Mouse (Mus musculus) cerebellum, postnatal 14 days (tissue): Measurements from ENCODE around the gene Abr.

ENCODE experiments used
- DNase-seq, 2 experiments: peaks; one replicate each; pipeline ENCODE4 v3.0.0; 2021; ENCODE audit warnings: mixed read lengths in 2 of 2

Abr gene

DNA sequence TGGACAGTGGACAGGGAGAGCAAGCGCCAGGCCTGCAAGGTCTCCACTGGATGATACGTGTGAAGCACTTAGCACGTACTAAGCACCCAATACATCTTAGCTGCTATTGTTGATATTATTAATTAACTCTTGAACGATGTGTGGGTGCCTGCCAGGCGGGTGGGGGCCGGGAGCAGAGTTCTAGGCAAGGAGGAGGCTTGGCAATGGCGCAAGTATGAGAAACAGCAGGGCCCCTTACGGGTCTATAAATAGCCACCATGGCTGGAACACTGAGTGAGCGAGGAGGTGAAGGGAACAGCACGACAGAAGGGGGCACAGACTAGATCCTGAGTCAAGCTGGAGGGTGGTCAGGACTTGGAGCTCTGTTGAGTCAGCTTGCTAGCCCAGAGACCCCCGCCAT is 107.0 kb downstream of the Abr start:
- peak; percentile 53 for DNase-seq

- peak; percentile 36 to 45 for DNase-seq
These were observed 111.1 kb downstream of the Abr start for GRCm38 (mm10) chr11:76510977-76511376.

- peak; percentile 90 to 94 for DNase-seq
These were observed 112.1 kb downstream of the Abr start for GRCm38 (mm10) chr11:76509751-76510723.

- DNase-seq = no peak
These were observed 113.1 kb downstream of the Abr start for GRCm38 (mm10) chr11:76508831-76509595.

DNA sequence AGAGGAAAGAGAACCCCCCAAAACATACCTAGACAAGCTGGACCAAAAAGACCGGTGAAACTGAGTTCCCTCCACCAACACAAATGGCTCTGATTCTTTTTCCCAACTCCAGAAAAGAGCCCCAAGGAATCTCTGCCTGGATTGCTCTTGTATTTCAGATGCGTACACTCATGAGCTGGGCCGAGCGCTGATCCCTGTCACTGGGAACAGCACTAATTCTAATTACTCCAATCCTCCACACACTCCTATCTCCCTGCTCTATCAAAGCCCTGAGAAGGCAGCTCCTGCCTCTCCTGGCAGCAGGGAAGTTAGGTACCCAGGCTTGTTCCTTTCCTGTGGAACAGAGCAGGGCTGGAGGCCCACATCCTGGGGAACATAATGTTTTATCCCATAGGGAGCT is 114.0 kb downstream of the Abr start:
- DNase-seq = no peak

DNA sequence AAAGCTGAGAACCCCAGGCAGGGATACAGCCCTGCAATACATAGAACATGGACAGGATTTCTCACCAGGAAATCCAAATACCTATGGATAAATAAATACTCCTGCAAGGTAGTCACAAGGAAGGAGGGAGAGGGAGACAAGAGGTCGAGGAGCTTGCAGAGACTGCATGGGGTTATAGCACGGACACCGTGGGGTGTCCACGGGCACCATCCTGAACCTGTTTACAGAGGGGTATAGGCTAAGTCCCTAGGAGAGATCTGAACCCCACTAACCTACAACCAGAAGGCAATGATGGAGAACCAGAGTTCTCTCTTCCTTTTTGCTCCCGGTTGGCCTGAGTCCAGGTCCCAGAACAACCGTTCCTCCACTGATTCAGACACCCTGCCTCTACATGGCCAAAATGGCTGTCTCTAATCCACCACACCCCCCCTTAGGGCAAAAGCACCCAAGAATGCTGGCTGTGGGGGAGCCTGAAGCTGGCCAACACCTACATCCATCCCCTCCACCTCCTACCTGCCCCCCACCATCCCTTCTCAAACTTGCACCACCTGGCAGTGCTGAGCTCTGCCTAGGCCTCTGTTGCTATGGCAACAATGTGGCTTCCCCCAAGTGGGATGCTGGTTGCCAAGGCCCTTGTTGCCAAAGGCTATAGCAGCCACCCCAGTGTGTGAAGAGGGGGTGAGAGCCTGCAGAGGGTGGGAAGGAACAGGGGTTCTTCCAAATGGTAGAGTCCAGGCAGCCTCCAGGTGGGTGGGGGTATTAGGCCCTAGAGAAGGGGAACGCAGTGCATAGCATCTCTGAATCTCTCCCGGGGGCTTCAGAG is 114.6 kb downstream of the Abr start:
- peak; percentile 77 for DNase-seq

DNA sequence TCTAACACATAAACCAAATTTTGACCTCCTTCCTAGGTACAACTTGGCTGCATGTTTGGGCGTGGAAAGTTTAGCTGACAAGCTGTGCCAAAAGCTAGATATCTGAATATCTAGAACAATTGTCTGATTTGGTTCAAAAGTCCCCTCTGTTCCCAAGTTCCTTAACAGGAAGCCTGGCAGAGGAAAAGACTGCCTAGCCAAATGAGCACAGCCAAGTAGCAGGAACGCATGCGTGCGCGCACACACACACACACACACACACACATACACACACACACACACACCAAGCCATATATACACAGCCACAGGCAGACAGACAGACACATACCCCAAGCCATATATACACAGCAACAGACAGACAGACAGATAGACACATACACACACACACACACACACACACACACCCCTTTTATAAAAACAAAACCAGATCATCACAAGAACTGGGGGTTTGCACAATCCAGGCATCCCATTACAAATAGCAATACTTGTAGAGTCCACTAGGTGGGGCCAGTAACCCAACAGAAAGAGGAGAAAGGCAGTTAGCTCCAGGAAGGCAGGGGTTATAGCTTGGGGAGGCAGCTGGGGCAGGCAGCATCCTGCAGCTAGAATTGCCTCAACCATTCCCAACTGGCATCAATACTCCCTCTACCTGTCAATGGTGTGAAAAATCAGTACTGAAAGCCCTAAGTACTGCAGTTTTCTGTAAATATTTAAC is 115.4 kb downstream of the Abr start:
- peak; percentile 84 to 86 for DNase-seq

DNA sequence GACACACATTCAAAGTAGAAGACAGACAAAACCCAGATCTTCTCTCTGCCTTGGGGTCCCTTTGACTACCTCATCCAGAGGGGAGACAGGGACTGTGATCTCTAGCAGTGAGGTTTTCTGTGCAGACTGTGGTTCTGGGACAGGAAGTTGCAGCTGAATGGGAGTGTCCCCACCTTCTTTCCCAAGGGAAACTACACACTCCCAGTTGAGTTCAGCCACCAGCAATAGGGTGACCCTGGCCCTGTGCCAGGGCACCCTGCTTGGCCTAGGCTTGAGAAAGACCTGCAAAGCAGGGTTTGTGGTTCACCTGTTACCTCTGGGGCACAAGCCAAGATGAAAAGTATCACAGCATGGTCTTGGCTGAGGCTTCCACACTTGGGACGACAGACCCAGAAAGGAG is 117.0 kb downstream of the Abr start:
- peak in 1 of 2 experiments; percentile 48 for DNase-seq

DNA sequence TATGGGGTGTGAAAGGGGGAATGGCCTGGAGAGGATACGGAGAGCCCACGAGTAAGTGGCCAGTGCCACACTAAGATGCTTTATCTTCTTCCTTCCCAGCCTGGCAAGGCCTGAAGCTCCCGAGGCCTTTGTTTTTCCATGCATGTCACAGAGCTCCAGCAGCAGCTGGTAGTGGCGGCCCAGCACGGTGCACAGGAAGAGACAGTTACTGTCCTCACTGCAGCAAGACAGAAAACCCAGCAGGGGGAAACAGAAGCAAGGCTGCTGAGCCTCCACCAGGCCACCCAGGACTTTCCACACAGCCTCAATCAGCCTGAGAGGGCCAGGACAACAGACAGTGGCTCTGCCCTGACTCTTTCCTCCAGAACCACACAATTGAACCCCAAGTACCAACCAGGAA is 118.1 kb downstream of the Abr start:
- DNase-seq = no peak

GRCm38 (mm10) chr11:76499987-76500386 is 122.1 kb downstream of the Abr start:
- no peak for DNase-seq

- no peak for DNase-seq
These were observed 122.5 kb downstream of the Abr start for GRCm38 (mm10) chr11:76499564-76499963.

GRCm38 (mm10) chr11:76497769-76498152 is 124.4 kb downstream of the Abr start:
- DNase-seq = no peak

GRCm38 (mm10) chr11:76497066-76497768 is 124.9 kb downstream of the Abr start:
- no peak for DNase-seq

DNA sequence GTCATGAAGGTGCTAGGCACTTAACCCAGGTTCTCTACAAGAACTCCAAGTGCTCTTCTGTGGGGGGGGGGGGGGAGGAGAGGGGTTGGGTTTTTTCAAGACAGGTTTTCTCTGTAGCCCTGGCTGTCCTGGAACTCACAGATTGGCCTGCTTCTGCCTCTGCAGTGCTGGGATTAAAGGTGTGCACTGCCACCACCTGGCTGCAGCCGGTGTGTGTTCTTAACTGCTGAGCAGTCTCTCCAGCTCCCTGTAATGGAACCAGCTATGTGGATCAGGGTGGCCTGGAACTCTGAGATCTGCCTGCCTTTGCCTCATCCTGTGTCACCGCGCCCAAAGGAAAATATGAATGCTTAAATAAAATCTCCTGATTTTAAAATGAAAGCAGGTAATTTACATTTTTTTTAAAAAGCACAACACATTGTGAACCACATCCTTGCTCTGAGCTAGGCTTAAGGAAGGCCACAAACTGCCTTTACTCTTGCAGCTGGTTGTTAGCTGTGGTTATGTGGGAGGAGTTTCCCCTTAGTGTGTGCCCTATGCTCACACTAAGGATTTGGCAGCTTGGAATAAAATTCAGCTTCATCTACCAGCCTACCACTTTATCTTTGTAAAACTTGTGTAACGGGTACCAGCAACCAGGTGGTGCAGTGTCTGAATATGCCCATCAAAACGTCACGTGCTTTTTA is 125.9 kb downstream of the Abr start:
- DNase-seq = peak; percentile 50 to 61

DNA sequence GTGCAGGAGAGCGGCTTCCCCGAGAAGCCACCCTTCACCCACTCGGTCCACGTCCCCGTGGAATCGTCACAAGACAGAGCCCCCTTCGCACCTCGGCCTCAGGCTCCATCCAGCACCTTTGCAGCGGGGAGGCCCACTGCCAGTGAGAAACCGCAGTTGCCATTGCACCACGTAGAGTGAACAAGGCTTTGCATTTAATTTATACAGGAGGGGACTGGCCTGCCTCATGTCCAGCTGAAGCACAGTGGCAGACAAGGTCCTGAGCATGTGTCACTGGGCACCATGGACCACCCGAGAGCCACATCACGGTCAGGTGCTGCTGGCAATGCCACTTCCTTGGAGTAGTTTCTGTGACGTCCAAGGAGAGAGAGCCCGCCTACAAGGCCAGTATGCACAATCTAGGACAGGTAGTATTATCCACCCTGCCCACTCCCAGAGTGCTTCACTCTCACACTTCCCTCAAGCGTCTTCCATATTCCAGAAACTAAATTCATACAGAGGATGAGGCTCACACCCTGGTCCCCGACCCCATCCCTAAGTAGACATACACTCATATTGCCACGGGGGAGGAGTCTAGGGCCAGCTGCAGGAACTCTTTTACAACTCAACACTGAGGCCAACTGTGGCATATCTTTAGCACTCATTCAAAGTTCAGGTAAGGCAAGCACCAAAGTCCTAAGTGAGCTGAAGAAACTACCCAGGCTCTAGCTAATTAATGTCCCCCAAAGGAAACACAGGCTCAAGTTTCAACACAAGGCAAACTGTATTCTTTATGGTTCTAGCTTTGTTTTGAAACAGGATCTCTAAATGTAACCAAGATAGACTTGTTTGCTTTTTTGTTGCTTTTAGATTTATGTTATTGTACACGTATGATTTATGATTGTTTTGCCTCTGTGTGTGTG is 126.7 kb downstream of the Abr start:
- peak in 1 of 2 experiments; percentile 27 for DNase-seq

DNA sequence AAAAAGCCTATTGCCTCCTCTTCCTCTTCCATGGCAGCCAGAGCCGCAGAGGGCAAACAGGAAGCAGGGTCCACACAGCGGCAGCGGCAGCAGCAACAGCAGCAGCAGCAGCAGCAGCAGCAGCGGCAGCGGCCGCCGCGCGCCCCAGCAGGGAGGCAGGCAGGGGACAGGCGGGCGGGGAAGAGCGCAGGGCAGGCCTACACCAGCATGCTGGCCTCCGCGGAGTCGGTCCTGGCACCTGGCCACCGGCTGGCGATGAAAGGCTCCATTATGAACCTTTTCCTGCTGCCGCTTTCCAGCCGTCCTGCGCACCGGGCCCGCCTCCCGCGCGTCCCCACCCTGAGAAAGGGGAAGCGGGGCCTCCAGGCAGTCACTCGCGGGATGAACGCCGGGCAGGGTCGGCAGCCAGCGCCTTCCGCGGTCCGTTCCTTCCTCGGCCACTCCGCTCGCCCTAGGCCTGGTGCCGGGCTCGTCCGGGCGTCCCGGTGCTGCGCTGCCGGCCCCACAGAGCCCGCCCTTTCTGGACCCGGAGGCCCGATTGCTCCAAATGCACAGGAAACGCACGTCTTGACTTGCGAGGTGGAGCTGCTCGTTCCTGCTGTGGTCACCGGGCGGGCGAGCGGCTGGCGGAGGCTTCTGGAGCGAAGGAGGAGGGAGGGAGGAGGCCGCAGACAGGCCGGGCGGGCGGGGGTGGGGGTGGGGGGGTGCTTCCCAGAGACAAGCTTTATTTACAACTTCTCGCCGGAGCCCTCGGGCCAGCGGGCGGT is 127.6 kb downstream of the Abr start:
- DNase-seq = peak; percentile 84 to 87

- no peak for DNase-seq
These were observed 128.3 kb downstream of the Abr start for GRCm38 (mm10) chr11:76493811-76494274.

GRCm38 (mm10) chr11:76493167-76493566 is 128.9 kb downstream of the Abr start:
- DNase-seq = no peak

DNA sequence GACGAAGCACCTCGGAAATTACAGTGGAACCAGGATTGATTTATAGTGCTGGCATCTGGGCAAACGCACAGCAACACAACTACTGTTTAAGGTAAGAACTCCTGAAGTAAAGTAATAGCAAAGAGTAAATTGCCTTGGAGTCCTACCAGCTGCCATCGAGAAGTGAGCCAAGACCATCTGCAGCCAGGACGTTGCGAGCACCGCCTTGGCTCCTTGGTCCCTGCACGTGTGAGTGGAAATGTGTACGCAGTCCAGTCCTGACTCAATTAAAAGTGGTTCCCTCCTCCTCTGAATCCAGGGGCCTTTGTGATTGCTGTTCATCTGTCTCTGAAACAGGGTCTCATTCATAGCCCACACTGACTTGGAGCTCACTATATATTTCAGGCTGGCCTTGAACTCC is 130.3 kb downstream of the Abr start:
- peak in 1 of 2 experiments; percentile 32 for DNase-seq
